Mouse (Mus musculus) neural tube, embryonic 15.5 days (tissue): ENCODE data around the gene Cpt1c. TPM values are rescaled to one million over a fixed set of nuclear protein-coding genes. Genes with fewer than 3 reads are reported as not detected.

Experiments
- ATAC-seq: fragments of 200-750 bp; cut with Nextera tagmentation; 2 replicates; pipeline ENCODE4 v1.8.0; 2017; ENCODE audit warnings: mild to moderate bottlenecking, moderate TSS enrichment, moderate library complexity; ENCODE audit not compliant: low FRiP score
- H3K27ac ChIP-seq: fragments of 300-500 bp; sonication (generic); replicated peaks from 2 replicates; pipeline ENCODE4 v1.5.1; 2015; ENCODE audit warnings: mild to moderate bottlenecking, inconsistent platforms
- H3K27me3 ChIP-seq: fragments of 300-500 bp; sonication (generic); replicated peaks from 2 replicates; pipeline ENCODE4 v1.6.1; 2015; ENCODE audit warnings: inconsistent platforms
- H3K36me3 ChIP-seq: fragments of 300-500 bp; sonication (generic); 2 replicates; pipeline ENCODE4 v1.6.1; 2015; ENCODE audit warnings: inconsistent platforms
- H3K4me1 ChIP-seq: fragments of 300-500 bp; sonication (generic); 2 replicates; pipeline ENCODE4 v1.6.1; 2015; ENCODE audit warnings: inconsistent platforms
- H3K4me2 ChIP-seq: fragments of 300-500 bp; sonication (generic); 2 replicates; pipeline ENCODE4 v1.6.1; 2015; ENCODE audit warnings: inconsistent platforms, mild to moderate bottlenecking, moderate library complexity
- H3K4me3 ChIP-seq: fragments of 300-500 bp; sonication (generic); replicated peaks from 2 replicates; pipeline ENCODE4 v1.5.1; 2015; ENCODE audit warnings: mild to moderate bottlenecking, inconsistent platforms
- H3K9ac ChIP-seq: fragments of 300-500 bp; sonication (generic); replicated peaks from 2 replicates; pipeline ENCODE4 v1.6.1; 2015; ENCODE audit warnings: mild to moderate bottlenecking, inconsistent platforms
- H3K9me3 ChIP-seq: fragments of 300-500 bp; sonication (generic); replicated peaks from 2 replicates; pipeline ENCODE4 v1.6.1; 2016; ENCODE audit warnings: inconsistent platforms
- WGBS: fragments of 180-500 bp; shearing (Covaris S2); methylation state at CpG from one replicate; pipeline ENCODE4 v1.1.7; 2015; ENCODE audit warnings: mixed read lengths; 5-methylcytosine and 5-hydroxymethylcytosine counted together
- polyA plus RNA-seq: library from polyadenylated mRNA; unstranded; fragments of >200 nt; fragmentation: Nextera tagmentation; extraction: Ambion mirVana; gene quantifications from 2 replicates; pipeline ENCODE4 v1.2.1, GENCODE M21; 2015

Gene Cpt1c
- polyA plus RNA-seq, 1 experiment from 2014 or later: 59.0 TPM

DNA sequence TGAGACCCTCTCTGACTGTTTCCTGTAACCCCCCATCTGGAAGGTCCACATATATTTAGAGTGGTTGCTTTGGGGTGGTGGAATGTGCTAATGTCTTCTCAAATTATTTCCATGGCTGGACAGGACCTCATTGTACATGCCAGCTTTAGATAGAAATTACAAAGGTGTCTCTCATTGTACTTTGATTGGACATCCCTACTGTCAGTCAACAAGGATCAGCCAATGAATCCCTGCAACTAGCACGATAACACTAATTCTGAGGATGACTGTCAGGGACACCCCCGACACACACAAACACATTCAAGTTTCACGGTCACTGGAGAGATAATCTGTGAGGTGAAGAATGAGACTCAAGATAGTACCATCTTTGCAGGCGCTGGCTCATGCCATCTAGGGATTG, 36.0 kb downstream of the Cpt1c start:
- no peaks in the 10 kb centered on the region for H3K4me1 ChIP-seq
- H3K27me3 ChIP-seq: no peaks in the 10 kb centered on the region
- H3K9ac ChIP-seq: no peak overlapping the region
- 91% methylated on average over 4 of the region's 4 CpGs for WGBS
- no peaks in the 10 kb centered on the region for H3K9me3 ChIP-seq
- H3K4me2 ChIP-seq: no peak overlapping the region
- ATAC-seq: no peak
- no peak overlapping the region for H3K4me3 ChIP-seq
- H3K27ac ChIP-seq: no peak overlapping the region
- H3K36me3 ChIP-seq: no peaks in the 10 kb centered on the region

DNA sequence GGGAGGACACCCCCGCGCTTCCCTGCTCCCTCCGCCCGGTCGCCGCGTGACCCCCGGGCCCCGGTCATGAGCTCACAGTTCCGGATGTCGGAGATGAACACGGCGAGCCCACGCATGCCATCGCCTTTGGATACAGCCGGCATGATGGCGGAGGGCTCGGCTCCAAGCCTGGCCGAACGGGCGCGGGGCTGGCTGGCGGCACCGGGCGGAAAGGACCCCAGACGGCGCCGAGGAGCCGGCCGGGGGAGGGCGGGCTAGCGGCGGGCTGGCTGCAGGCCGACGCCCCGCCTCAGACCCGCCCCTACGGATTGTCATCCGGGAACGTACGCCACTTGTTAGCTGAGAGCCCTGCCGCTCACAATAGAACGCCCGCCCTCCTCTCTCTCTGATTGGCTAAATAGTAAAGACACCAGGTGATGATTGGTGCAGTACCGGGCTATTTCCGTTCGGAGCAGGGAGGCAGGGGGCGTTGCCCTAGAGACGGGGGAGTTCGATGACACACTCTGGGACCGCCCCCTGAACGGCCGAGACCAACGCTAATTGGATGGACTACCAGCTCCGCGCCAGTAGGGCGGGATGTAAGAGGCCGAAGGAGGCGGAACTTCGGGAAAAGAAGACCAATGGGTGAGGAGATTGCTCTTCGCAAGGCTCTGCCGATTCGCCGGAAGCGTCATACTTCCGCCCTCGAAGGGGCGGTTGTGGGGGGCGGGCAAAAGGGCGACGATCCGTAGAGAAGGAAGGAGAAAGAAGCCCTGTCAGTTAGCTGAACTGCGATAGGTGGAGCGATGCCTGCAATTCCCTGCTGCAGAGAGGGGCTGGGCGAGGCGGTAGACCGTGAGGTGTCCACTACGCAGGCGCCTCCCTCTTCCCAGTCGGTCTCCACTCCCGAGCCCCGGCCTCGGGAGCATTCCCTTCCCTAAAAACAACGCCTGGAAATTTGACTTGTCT, 45.2 kb downstream of the Cpt1c start, which contains the start of gene Ap2a1:
TSS of gene Ap2a1 (minus strand) at position 293 of the 948 bp plus-strand sequence.
- H3K27ac ChIP-seq: peak within 1 kb of the TSS; percentile 91
- peak within 1 kb of the TSS; percentile 73 for H3K4me2 ChIP-seq
- H3K9me3 ChIP-seq: no peaks in the 10 kb centered on the region
- ATAC-seq: peak; percentile 99
- H3K36me3 ChIP-seq: peaks cover 14% of the 10 kb centered on the region
- H3K27me3 ChIP-seq: no peaks in the 10 kb centered on the region
- peaks cover 29% of the 10 kb centered on the region for H3K4me1 ChIP-seq
- H3K9ac ChIP-seq: peak within 1 kb of the TSS; percentile 96
- H3K4me3 ChIP-seq: peak within 1 kb of the TSS; percentile 94
- WGBS: under 1% methylated on average over 84 of the region's 84 CpGs

DNA sequence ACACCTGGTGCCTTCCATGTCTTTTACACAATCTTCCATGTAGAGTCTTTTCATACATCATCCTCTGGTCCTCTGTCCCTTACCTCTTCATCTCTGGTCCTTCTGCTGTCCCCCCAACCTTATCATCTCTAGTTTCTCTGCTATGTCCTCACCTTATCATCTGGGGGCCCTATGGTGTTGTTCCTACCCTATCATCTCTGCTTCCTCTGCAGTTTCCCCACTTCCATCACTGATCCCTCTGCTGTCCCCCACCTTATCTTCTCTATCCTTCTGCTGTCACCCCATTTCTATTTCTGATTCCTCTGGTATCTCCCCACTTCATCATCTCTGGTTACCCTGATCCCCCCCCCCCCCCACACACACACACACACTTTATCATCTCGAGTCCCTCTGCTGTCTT, 46.1 kb downstream of the Cpt1c start:
- H3K4me1 ChIP-seq: peaks cover 29% of the 10 kb centered on the region
- H3K27me3 ChIP-seq: no peaks in the 10 kb centered on the region
- H3K4me2 ChIP-seq: peak overlapping the region; percentile 73
- H3K9ac ChIP-seq: peak overlapping the region; percentile 96
- ATAC-seq: no peak
- peak overlapping the region; percentile 86 for H3K27ac ChIP-seq
- WGBS: 0% methylated on average over 1 of the region's 1 CpGs
- H3K9me3 ChIP-seq: no peaks in the 10 kb centered on the region
- H3K36me3 ChIP-seq: peaks cover 22% of the 10 kb centered on the region
- H3K4me3 ChIP-seq: peak overlapping the region; percentile 94

DNA sequence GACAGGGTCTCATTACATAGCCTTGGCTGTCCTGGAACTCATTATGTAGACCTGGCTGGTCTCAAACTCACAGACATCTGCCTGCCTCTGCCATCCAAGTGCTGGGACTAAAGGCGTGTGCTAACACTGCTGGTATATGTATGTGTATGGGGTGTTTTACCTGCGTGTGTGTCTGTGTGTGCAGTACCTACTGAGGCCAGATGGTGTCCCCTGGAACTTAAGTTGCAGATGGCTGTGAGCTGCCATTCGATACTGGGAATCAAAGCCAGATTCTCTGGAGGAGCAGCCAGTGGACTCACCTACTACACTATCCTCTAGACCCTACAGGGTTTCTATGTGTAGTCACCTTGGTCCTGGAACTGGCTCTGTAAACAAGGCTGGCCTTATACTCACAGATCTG, 49.2 kb downstream of the Cpt1c start:
- no peak overlapping the region for H3K9ac ChIP-seq
- H3K4me2 ChIP-seq: no peak overlapping the region
- 72% methylated on average over 3 of the region's 3 CpGs for WGBS
- no peak overlapping the region for H3K4me3 ChIP-seq
- H3K9me3 ChIP-seq: no peaks in the 10 kb centered on the region
- H3K27me3 ChIP-seq: no peaks in the 10 kb centered on the region
- H3K36me3 ChIP-seq: peaks cover 41% of the 10 kb centered on the region
- peaks cover 27% of the 10 kb centered on the region for H3K4me1 ChIP-seq
- H3K27ac ChIP-seq: no peak overlapping the region
- ATAC-seq: no peak

DNA sequence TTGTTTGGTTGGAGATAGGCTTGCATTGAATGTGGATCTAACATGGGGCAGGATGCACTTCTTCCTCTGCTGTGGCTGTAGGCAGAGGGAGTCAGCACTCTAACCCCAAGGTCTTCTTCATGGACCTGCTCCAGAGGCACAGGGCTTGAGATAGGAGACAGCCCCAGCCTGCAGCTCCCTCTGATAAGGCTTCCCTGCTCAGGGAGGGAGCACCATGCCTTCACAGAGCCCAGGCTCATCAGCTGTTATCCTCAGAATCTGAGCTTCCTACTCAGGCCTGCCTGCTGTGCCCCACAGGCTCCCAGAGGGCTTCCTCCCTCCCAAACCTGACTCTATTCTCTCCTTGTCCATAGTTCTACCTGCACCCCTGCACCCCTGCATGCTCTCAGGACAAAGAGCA, 52.1 kb downstream of the Cpt1c start:
- H3K4me3 ChIP-seq: no peak overlapping the region
- no peak overlapping the region for H3K27ac ChIP-seq
- no peak overlapping the region for H3K9ac ChIP-seq
- ATAC-seq: no peak
- H3K9me3 ChIP-seq: no peaks in the 10 kb centered on the region
- H3K4me1 ChIP-seq: peaks cover 11% of the 10 kb centered on the region
- peaks cover 48% of the 10 kb centered on the region for H3K36me3 ChIP-seq
- no peak overlapping the region for H3K4me2 ChIP-seq
- H3K27me3 ChIP-seq: no peaks in the 10 kb centered on the region

DNA sequence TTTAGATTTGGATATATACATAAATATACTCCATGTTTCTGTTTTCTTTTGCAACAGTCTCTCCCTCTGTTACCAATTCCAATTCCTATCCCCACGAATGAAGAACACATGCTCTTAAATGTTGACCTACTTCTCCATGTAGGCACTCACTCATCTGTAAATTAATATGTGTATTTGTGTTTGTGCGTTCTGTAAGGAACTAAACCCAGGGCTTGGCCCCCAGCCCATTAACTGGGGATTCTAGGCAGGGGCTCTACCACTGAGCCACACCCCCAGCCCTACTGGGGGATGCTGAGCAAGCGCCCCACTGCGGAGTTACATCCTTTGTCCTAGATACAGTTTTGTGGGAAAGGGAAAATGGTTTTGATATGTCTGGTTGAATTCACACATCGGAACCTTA, 55.5 kb downstream of the Cpt1c start:
- Histone ChIP-seq H3K27ac (no peak overlapping the region), H3K27me3 (no peaks in the 10 kb centered on the region), H3K4me2 (no peak overlapping the region), H3K36me3 (peaks cover 52% of the 10 kb centered on the region), H3K9ac (no peak overlapping the region), H3K4me1 (no peaks in the 10 kb centered on the region), H3K4me3 (no peak overlapping the region), H3K9me3 (no peaks in the 10 kb centered on the region)
- ATAC-seq: no peak
- 91% methylated on average over 5 of the region's 5 CpGs for WGBS

DNA sequence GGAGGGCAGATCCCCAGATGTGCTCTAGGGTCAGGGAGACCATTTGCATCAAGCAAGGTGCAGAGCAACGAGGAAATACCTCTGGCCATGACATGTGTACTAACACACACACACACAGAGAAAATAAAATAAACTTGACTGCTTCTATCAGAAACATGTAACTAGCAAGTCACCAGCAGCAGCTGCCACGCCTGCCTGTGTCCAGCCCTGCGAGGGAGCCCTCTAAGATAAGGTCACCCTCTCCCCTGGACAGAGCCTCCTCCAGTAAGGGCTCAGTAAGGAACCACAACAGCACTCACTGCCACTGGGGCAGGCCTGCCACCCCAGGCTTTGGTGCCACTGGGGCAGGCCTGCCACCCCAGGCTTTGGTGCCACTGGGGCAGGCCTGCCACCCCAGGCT, 56.4 kb downstream of the Cpt1c start:
- H3K36me3 ChIP-seq: peaks cover 53% of the 10 kb centered on the region
- ATAC-seq: no peak

DNA sequence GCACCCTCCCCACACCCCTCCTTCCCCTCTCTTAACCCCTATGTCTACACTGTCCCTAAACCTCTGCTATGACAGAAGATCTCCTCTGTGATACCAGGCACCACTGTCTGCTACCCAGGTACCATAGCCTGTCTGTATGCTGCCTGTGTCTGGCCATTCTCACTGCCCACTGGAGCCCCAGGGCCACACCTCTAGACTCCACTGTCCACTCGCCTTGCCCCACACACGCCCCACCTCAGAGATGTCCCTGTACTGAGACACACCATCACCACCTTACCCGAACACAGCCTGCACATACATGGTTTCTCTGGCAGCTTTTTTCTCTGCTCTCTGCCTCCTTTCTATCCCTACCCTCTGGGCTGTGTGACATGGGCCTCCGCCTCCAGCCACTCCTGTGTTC, 57.8 kb downstream of the Cpt1c start:
- 88% methylated on average over 4 of the region's 4 CpGs for WGBS
- Histone ChIP-seq H3K4me1 (no peaks in the 10 kb centered on the region), H3K36me3 (peaks cover 52% of the 10 kb centered on the region), H3K9me3 (no peaks in the 10 kb centered on the region), H3K9ac (no peak overlapping the region), H3K27me3 (no peaks in the 10 kb centered on the region), H3K4me3 (no peak overlapping the region), H3K27ac (no peak overlapping the region), H3K4me2 (no peak overlapping the region)
- no peak for ATAC-seq

More for the DNA sequence above, 56.4 kb downstream of the Cpt1c start:
- Histone ChIP-seq H3K9ac (no peak overlapping the region), H3K4me2 (no peak overlapping the region), H3K27me3 (no peaks in the 10 kb centered on the region), H3K4me3 (no peak overlapping the region), H3K9me3 (no peaks in the 10 kb centered on the region), H3K27ac (no peak overlapping the region), H3K4me1 (no peaks in the 10 kb centered on the region)
- WGBS: 86% methylated on average over 3 of the region's 3 CpGs

DNA sequence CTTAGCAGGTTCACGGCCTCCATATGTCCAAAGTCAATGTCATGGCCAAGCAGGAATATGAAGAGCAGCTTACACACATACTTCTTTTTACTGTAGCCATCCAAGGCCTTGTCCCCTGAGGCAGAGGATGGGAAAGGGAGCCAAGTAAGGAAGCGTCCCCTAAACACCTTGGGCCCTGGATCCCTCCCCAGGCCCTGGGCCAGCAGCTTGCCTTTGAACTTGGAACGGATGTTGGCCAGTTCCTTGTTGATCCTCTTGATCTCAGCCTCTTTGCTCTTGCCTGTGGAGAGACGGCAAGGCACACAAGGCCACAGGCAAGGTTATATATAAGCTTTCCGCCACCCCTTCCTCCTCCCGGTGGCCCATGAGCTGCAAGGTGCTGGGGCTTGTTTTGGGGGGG, 58.5 kb downstream of the Cpt1c start:
- Histone ChIP-seq H3K9me3 (no peaks in the 10 kb centered on the region), H3K4me2 (no peak overlapping the region), H3K4me3 (no peak overlapping the region), H3K9ac (no peak overlapping the region), H3K27ac (no peak overlapping the region), H3K36me3 (peaks cover 54% of the 10 kb centered on the region), H3K4me1 (no peaks in the 10 kb centered on the region), H3K27me3 (no peaks in the 10 kb centered on the region)
- 93% methylated on average over 6 of the region's 6 CpGs for WGBS
- no peak; the same call in 1 of the 2 replicates for ATAC-seq

DNA sequence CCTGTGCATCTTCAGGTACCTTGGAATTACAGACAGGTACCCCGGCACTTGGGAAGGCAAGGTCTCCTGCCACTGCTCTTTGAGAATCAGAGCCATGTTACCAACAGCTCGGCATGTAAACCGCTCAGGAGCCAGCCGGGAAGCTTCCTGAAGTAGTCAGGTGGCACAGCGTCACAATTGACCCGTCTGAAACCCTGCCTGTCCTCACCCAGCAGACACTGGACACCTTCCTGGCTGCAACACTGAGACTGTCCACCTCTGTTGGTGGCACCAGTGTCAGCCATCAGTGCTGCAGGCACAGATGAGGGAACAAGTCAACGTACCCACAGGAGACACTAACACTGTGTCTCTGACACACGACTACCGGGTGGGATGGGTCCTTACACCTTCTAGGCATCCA, 59.3 kb downstream of the Cpt1c start:
- Histone ChIP-seq H3K9me3 (no peaks in the 10 kb centered on the region), H3K9ac (no peak overlapping the region), H3K4me3 (no peak overlapping the region), H3K27ac (no peak overlapping the region), H3K27me3 (no peaks in the 10 kb centered on the region), H3K4me2 (no peak overlapping the region), H3K36me3 (peaks cover 63% of the 10 kb centered on the region), H3K4me1 (no peaks in the 10 kb centered on the region)
- no peak for ATAC-seq
- WGBS: 94% methylated on average over 9 of the region's 9 CpGs

DNA sequence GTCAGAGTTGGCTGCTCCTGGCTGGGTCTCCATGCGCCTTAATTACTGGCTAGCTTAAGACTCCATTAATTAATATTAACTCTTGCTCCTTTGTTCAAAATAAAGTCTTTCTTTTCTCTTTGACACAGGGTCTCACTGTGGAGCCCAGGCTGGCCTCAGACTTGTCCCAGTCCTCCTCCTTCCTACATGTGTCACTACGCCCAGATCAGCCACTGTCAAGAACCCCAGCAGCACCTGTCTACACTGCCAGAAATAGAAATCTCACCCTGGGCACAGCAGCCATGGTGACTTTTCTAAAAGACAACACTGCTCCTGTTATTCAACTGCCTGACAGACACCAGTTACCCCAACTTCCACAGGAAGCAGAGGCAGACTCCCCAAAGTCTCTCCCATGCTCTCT, 60.3 kb downstream of the Cpt1c start:
- no peak for ATAC-seq

More for the DNA sequence above, 60.3 kb downstream of the Cpt1c start:
- Histone ChIP-seq H3K4me2 (no peak overlapping the region), H3K4me1 (no peaks in the 10 kb centered on the region), H3K27me3 (no peaks in the 10 kb centered on the region), H3K9me3 (no peaks in the 10 kb centered on the region), H3K36me3 (peaks cover 67% of the 10 kb centered on the region), H3K27ac (no peak overlapping the region), H3K4me3 (no peak overlapping the region), H3K9ac (no peak overlapping the region)
- 87% methylated on average over 2 of the region's 2 CpGs for WGBS
